Mouse (Mus musculus): ENCODE data around the gene Tmem204. TPM values are rescaled to one million over a fixed set of nuclear protein-coding genes. Genes with fewer than 3 reads are reported as not detected.

Tmem204 gene
- polyA plus RNA-seq, 1 experiment from 2014 or later = 25.8 TPM

DNA sequence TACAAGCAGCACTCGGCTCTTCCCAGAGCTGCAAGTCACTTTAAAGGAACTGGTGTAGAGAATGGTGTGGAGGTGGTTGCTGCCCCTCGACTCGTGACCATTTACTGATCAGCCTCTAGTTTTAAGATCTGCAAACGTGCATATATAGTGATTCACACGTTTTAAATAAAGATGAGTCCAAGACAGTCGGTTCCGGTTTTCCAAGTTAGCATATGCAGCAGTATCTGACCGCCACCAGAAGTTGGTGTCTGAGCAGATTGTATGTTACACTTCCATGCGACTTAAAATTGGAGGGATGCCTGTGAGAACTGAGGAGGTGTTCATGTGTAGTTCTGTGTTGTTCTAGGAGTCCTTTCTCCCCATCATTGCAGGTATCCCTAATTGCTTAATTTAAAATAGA is 30.1 kb downstream of the Tmem204 start:
- Histone ChIP-seq H3K4me1 (ENCODE audit: control insufficient read depth, insufficient read depth, low read length) (no peaks in the 10 kb centered on the region), H3K9me3 (ENCODE audit: control insufficient read depth, low read length) (no peaks in the 10 kb centered on the region), H3K27ac (ENCODE audit: low read length) (no peak overlapping the region), H3K36me3 (ENCODE audit: control insufficient read depth, insufficient read depth, low read length) (peaks cover 3% of the 10 kb centered on the region; the same call in 1 of the 2 replicates), H3K4me2 (ENCODE audit: low read depth, low read length) (no peak overlapping the region), H3K4me3 (ENCODE audit: low read length) (no peak overlapping the region), H3K27me3 (replicated peaks; ENCODE audit: control insufficient read depth, insufficient read depth, low read length) (no peaks in the 10 kb centered on the region), H3K9ac (ENCODE audit: low read depth, low read length) (no peak overlapping the region)
- WGBS = 84% methylated on average over 9 of the region's 9 CpGs
- ATAC-seq = no peak

DNA sequence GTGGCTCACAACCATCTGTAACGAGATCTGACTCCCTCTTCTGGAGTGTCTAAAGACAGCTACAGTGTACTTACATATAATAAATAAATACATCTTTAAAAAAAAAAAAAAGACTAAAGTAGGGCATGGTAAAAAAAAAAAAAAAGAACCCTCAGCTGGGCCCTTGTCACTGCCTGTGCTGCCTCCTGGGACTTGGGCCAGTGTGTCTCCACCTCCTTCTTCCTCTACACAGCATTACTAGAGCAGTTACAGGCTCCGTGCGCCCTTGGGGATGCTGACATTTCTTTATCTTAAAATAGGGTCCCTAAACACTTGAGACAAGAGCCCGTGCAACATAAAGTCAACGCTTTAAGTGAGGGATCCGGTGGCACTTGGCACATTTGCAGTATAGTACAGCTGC is 36.2 kb downstream of the Tmem204 start:
- Histone ChIP-seq H3K4me2 (ENCODE audit: low read depth, low read length) (no peak overlapping the region), H3K36me3 (ENCODE audit: control insufficient read depth, insufficient read depth, low read length) (no peaks in the 10 kb centered on the region; the same call in 1 of the 2 replicates), H3K9ac (ENCODE audit: low read depth, low read length) (no peak overlapping the region), H3K9me3 (ENCODE audit: control insufficient read depth, low read length) (no peaks in the 10 kb centered on the region), H3K4me3 (ENCODE audit: low read length) (no peak overlapping the region), H3K27me3 (replicated peaks; ENCODE audit: control insufficient read depth, insufficient read depth, low read length) (no peaks in the 10 kb centered on the region), H3K27ac (ENCODE audit: low read length) (no peak overlapping the region), H3K4me1 (ENCODE audit: control insufficient read depth, insufficient read depth, low read length) (no peaks in the 10 kb centered on the region)
- 94% methylated on average over 5 of the region's 6 CpGs for WGBS
- no peak for ATAC-seq

GRCm38 (mm10) chr17:25045281-25045680 is 38.1 kb downstream of the Tmem204 start:
- WGBS = 88% methylated on average over 4 of the region's 4 CpGs
- ATAC-seq = no peak
- H3K27me3 ChIP-seq (replicated peaks; ENCODE audit: control insufficient read depth, insufficient read depth, low read length) = no peaks in the 10 kb centered on the region

GRCm38 (mm10) chr17:25044879-25045278 is 38.5 kb downstream of the Tmem204 start:
- WGBS = 67% methylated on average over 7 of the region's 7 CpGs
- Histone ChIP-seq H3K9me3 (ENCODE audit: control insufficient read depth, low read length) (no peaks in the 10 kb centered on the region), H3K9ac (ENCODE audit: low read depth, low read length) (no peak overlapping the region), H3K4me1 (ENCODE audit: control insufficient read depth, insufficient read depth, low read length) (no peaks in the 10 kb centered on the region), H3K27ac (ENCODE audit: low read length) (no peak overlapping the region), H3K27me3 (replicated peaks; ENCODE audit: control insufficient read depth, insufficient read depth, low read length) (no peaks in the 10 kb centered on the region), H3K4me3 (ENCODE audit: low read length) (no peak overlapping the region), H3K4me2 (ENCODE audit: low read depth, low read length) (no peak overlapping the region), H3K36me3 (ENCODE audit: control insufficient read depth, insufficient read depth, low read length) (peaks cover 2% of the 10 kb centered on the region)
- no peak for ATAC-seq

More at GRCm38 (mm10) chr17:25045281-25045680, 38.1 kb downstream of the Tmem204 start:
- H3K9me3 ChIP-seq (ENCODE audit: control insufficient read depth, low read length) = no peaks in the 10 kb centered on the region
- H3K4me3 ChIP-seq (ENCODE audit: low read length) = no peak overlapping the region
- no peak overlapping the region for H3K9ac ChIP-seq (ENCODE audit: low read depth, low read length)
- peaks cover 2% of the 10 kb centered on the region for H3K36me3 ChIP-seq (ENCODE audit: control insufficient read depth, insufficient read depth, low read length)
- H3K4me1 ChIP-seq (ENCODE audit: control insufficient read depth, insufficient read depth, low read length) = no peaks in the 10 kb centered on the region
- no peak overlapping the region for H3K27ac ChIP-seq (ENCODE audit: low read length)
- no peak overlapping the region for H3K4me2 ChIP-seq (ENCODE audit: low read depth, low read length)

GRCm38 (mm10) chr17:25036183-25036582 is 47.2 kb downstream of the Tmem204 start:
- no peak overlapping the region for H3K27ac ChIP-seq (ENCODE audit: low read length)
- no peaks in the 10 kb centered on the region for H3K9me3 ChIP-seq (ENCODE audit: control insufficient read depth, low read length)
- no peaks in the 10 kb centered on the region for H3K4me1 ChIP-seq (ENCODE audit: control insufficient read depth, insufficient read depth, low read length)
- H3K27me3 ChIP-seq (replicated peaks; ENCODE audit: control insufficient read depth, insufficient read depth, low read length) = no peaks in the 10 kb centered on the region
- H3K36me3 ChIP-seq (ENCODE audit: control insufficient read depth, insufficient read depth, low read length) = peaks cover 2% of the 10 kb centered on the region; the same call in 1 of the 2 replicates
- H3K9ac ChIP-seq (ENCODE audit: low read depth, low read length) = no peak overlapping the region
- no peak overlapping the region for H3K4me3 ChIP-seq (ENCODE audit: low read length)
- 64% methylated on average over 4 of the region's 4 CpGs for WGBS
- no peak for ATAC-seq
- no peak overlapping the region for H3K4me2 ChIP-seq (ENCODE audit: low read depth, low read length)

DNA sequence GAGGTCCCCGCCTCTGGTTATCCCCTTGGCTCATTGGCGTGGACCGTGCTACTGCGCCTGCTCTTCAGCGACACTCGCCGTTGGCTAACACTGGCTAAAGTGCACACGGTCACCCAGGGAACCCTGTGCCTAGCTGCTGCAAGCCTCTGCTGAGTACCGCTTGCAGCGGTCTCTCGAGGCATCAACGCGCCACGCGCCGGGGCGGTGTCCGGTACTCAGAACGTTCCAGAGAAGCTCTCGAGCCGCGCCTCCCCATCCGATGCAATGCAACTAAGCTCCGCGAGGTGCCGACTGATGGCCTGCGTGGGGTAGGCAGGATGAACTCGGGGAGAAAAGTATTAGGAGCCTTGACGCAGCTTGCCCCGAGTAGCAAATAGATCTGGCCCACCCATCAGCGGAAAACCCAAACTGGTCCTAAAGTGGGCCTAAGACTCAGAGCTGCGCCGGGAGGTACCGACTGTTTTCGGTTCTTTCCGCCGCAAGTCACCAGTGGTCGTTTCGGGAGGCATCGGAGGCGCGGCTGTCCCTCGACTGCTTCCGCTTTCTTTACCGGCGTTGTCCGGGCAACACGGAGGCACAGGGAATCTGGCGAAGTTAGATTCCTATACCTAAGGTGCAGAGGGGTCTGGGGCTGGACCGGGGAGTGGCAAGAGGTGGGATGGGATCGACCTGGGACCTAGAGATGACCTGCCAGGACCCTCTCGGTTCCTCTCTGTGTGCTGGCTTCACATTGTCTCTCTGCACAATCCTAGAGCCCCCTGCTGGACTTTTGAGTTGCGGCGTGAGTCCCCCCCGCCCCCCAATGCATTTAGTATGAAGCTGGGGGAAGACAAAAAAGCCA is 66.9 kb downstream of the Tmem204 start:
- WGBS = under 1% methylated on average over 55 of the region's 55 CpGs

GRCm38 (mm10) chr17:25015655-25016291 is 67.6 kb downstream of the Tmem204 start, which contains the start of the genes Cramp1l and Ift140:
Gene Cramp1l (minus strand): TSS chr17:25015788.
Gene Ift140 (plus strand): TSS chr17:25016085.
- WGBS = under 1% methylated on average over 62 of the region's 62 CpGs
- Histone ChIP-seq H3K27ac (ENCODE audit: low read length) (peak within 1 kb of the TSS; percentile 90), H3K4me1 (ENCODE audit: control insufficient read depth, insufficient read depth, low read length) (peaks cover 9% of the 10 kb centered on the region), H3K4me3 (ENCODE audit: low read length) (peak within 1 kb of the TSS; percentile 99), H3K9ac (ENCODE audit: low read depth, low read length) (peak within 1 kb of the TSS; percentile 94), H3K36me3 (ENCODE audit: control insufficient read depth, insufficient read depth, low read length) (0 out of 2 replicates have a peak, but pooled peaks cover 7% of the 10 kb centered on the region), H3K27me3 (replicated peaks; ENCODE audit: control insufficient read depth, insufficient read depth, low read length) (no peaks in the 10 kb centered on the region), H3K9me3 (ENCODE audit: control insufficient read depth, low read length) (no peaks in the 10 kb centered on the region), H3K4me2 (ENCODE audit: low read depth, low read length) (peak within 1 kb of the TSS; percentile 85)
- peak; percentile 99 for ATAC-seq

More for the DNA sequence above, 66.9 kb downstream of the Tmem204 start:
- Histone ChIP-seq H3K9me3 (ENCODE audit: control insufficient read depth, low read length) (no peaks in the 10 kb centered on the region), H3K27ac (ENCODE audit: low read length) (peak overlapping the region; percentile 90), H3K9ac (ENCODE audit: low read depth, low read length) (peak overlapping the region; percentile 78), H3K4me3 (ENCODE audit: low read length) (peak overlapping the region; percentile 99), H3K27me3 (replicated peaks; ENCODE audit: control insufficient read depth, insufficient read depth, low read length) (no peaks in the 10 kb centered on the region), H3K4me1 (ENCODE audit: control insufficient read depth, insufficient read depth, low read length) (peaks cover 9% of the 10 kb centered on the region), H3K4me2 (ENCODE audit: low read depth, low read length) (peak overlapping the region; percentile 85), H3K36me3 (ENCODE audit: control insufficient read depth, insufficient read depth, low read length) (0 out of 2 replicates have a peak, but pooled peaks cover 5% of the 10 kb centered on the region)
- ATAC-seq = peak; percentile 89

GRCm38 (mm10) chr17:25014841-25015570 is 68.4 kb downstream of the Tmem204 start:
- WGBS = under 1% methylated on average over 39 of the region's 39 CpGs
- ATAC-seq = peak; percentile 13; the same call in 1 of the 2 replicates

More at GRCm38 (mm10) chr17:25014841-25015570, 68.4 kb downstream of the Tmem204 start:
- peak overlapping the region; percentile 94 for H3K9ac ChIP-seq (ENCODE audit: low read depth, low read length)
- no peaks in the 10 kb centered on the region for H3K27me3 ChIP-seq (replicated peaks; ENCODE audit: control insufficient read depth, insufficient read depth, low read length)
- no peaks in the 10 kb centered on the region for H3K9me3 ChIP-seq (ENCODE audit: control insufficient read depth, low read length)
- H3K27ac ChIP-seq (ENCODE audit: low read length) = peak overlapping the region; percentile 81
- H3K36me3 ChIP-seq (ENCODE audit: control insufficient read depth, insufficient read depth, low read length) = 0 out of 2 replicates have a peak, but pooled peaks cover 10% of the 10 kb centered on the region
- peaks cover 9% of the 10 kb centered on the region for H3K4me1 ChIP-seq (ENCODE audit: control insufficient read depth, insufficient read depth, low read length)
- H3K4me2 ChIP-seq (ENCODE audit: low read depth, low read length) = peak overlapping the region; percentile 70
- H3K4me3 ChIP-seq (ENCODE audit: low read length) = peak overlapping the region; percentile 99

Measured in intestine, embryonic 16.5 days (tissue).